Mouse (Mus musculus) hindbrain, embryonic 15.5 days (tissue): ENCODE data around the gene Fam133b. TPM values are rescaled to one million over a fixed set of nuclear protein-coding genes. Genes with fewer than 3 reads are reported as not detected.

Experiments
- ATAC-seq: fragments of 200-750 bp; cut with Nextera tagmentation; 2 replicates; pipeline ENCODE4 v1.8.0; 2017; ENCODE audit warnings: low read depth, moderate number of reproducible peaks, moderate TSS enrichment; ENCODE audit not compliant: low FRiP score
- H3K27ac ChIP-seq: fragments of 300-500 bp; sonication (generic); replicated peaks from 2 replicates; pipeline ENCODE4 v1.5.1; 2015; ENCODE audit warnings: mild to moderate bottlenecking, inconsistent platforms
- H3K27me3 ChIP-seq: fragments of 300-500 bp; sonication (generic); 2 replicates; pipeline ENCODE4 v1.6.1; 2015; ENCODE audit warnings: control low read depth, inconsistent platforms
- H3K36me3 ChIP-seq: fragments of 300-500 bp; sonication (generic); 2 replicates; pipeline ENCODE4 v1.6.1; 2015; ENCODE audit warnings: control low read depth, inconsistent platforms
- H3K4me1 ChIP-seq: fragments of 300-500 bp; sonication (generic); replicated peaks from 2 replicates; pipeline ENCODE4 v1.6.1; 2015; ENCODE audit warnings: control low read depth, inconsistent platforms
- H3K4me2 ChIP-seq: fragments of 300-500 bp; sonication (generic); 2 replicates; pipeline ENCODE4 v1.6.1; 2015; ENCODE audit warnings: moderate library complexity, mild to moderate bottlenecking, inconsistent platforms
- H3K4me3 ChIP-seq: fragments of 300-500 bp; sonication (generic); 2 replicates; pipeline ENCODE4 v1.5.1; 2015; ENCODE audit warnings: mild to moderate bottlenecking, inconsistent platforms
- H3K9ac ChIP-seq: fragments of 300-500 bp; sonication (generic); 2 replicates; pipeline ENCODE4 v1.6.1; 2015; ENCODE audit warnings: inconsistent platforms
- H3K9me3 ChIP-seq: fragments of 300-500 bp; sonication (generic); 2 replicates; pipeline ENCODE4 v1.6.1; 2016; ENCODE audit warnings: control low read depth, inconsistent platforms
- WGBS: fragments of 180-500 bp; shearing (Covaris S2); methylation state at CpG from one replicate; pipeline ENCODE4 v1.1.7; 2015; 5-methylcytosine and 5-hydroxymethylcytosine counted together
- polyA plus RNA-seq: library from polyadenylated mRNA; unstranded; fragments of >200 nt; fragmentation: Nextera tagmentation; extraction: Ambion mirVana; gene quantifications from 2 replicates; pipeline ENCODE4 v1.2.1, GENCODE M21; 2015

Gene Fam133b
- polyA plus RNA-seq, 1 experiment from 2014 or later = 22.6 TPM

DNA sequence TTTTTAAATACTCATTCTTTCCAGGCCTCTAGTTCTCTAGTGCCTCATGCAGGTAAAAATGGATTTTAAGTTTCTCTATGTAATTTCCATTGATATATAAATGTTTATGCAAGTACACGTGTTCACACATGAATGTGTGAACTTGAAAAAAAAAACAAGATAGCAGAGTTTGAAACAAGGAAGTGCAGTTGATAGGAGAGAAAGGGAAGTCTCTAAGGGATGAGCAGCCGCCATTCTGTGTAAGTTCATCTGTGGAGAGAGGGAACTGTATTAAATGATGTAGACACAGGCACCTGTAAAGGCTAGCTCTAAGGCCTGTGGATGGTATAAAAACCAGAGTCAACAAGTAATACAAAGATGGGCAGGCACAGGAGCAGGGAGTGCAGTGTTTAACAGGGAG, 38.1 kb upstream of the Fam133b start:
- Histone ChIP-seq H3K4me3 (no peak overlapping the region), H3K36me3 (no peaks in the 10 kb centered on the region), H3K4me2 (no peak overlapping the region), H3K27ac (no peak overlapping the region), H3K9ac (no peak overlapping the region), H3K9me3 (no peaks in the 10 kb centered on the region), H3K4me1 (no peaks in the 10 kb centered on the region), H3K27me3 (no peaks in the 10 kb centered on the region)
- ATAC-seq = no peak
- 75% methylated on average over 2 of the region's 2 CpGs for WGBS

GRCm38 (mm10) chr5:3508480-3509381, 34.9 kb upstream of the Fam133b start:
- 79% methylated on average over 7 of the region's 7 CpGs for WGBS
- Histone ChIP-seq H3K27me3 (no peaks in the 10 kb centered on the region), H3K4me3 (no peak overlapping the region), H3K36me3 (no peaks in the 10 kb centered on the region), H3K4me1 (no peaks in the 10 kb centered on the region), H3K4me2 (no peak overlapping the region), H3K27ac (no peak overlapping the region), H3K9me3 (no peaks in the 10 kb centered on the region), H3K9ac (no peak overlapping the region)
- no peak for ATAC-seq

DNA sequence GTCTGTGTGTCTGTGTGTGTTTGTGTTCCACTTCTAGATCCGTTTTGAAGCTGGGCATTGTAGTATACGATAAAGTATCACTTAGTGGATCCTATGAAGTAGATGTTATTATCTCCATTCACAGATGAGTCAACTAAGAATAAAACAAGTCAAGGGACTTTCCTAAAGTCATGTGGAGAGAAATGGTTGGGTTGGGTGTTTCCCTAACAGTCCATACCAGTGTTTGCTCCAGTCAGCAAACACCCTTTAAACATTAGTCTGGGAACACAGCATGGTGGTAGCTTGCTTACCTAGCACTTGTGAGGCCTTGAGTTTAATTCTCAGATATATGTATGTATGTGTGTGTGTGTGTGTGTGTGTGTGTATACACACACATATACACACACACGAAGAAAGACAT, 34.1 kb upstream of the Fam133b start:
- Histone ChIP-seq H3K9ac (no peak overlapping the region), H3K36me3 (no peaks in the 10 kb centered on the region), H3K27ac (no peak overlapping the region), H3K27me3 (no peaks in the 10 kb centered on the region), H3K4me1 (no peaks in the 10 kb centered on the region), H3K9me3 (no peaks in the 10 kb centered on the region), H3K4me3 (no peak overlapping the region), H3K4me2 (no peak overlapping the region)
- ATAC-seq = no peak
- WGBS = 87% methylated on average over 3 of the region's 3 CpGs

DNA sequence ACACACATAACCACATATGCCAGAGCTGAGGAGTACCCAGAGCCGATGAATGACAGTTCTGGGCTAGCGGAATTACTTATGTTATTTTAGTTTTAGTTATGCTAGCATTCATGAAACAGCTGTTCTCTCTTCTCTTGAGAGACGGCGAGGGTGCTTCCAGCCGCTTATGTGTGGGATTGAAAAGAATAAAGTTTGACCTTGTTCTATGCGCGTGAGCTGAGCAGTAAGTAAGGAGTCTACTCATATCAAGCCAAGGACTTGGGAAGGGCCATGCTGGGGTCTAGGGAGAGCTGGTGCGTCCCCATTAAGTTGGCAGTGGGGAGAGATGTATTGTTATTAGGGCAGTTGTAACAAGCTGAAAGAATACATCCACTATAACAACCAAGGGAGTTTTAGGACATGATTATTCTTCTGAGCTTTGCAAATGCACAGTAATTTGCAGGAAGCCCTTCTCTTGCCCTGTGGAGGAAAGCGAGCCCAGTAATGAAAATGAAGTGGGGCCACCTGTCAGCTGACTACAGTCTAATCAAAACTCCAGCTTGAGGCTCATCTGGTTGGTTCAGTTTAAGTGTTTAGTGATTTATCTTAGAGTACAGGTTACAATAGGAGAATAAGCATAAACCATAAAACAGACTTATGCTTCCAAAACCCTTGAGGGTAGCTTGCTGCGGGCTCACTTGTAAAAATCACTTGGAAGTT, 32.4 kb upstream of the Fam133b start:
- WGBS = 81% methylated on average over 10 of the region's 10 CpGs
- H3K27ac ChIP-seq = no peak overlapping the region
- no peak; the same call in 1 of the 2 replicates for ATAC-seq
- H3K4me3 ChIP-seq = no peak overlapping the region
- no peak overlapping the region for H3K4me2 ChIP-seq
- no peaks in the 10 kb centered on the region for H3K9me3 ChIP-seq
- H3K4me1 ChIP-seq = no peaks in the 10 kb centered on the region
- H3K27me3 ChIP-seq = no peaks in the 10 kb centered on the region
- no peak overlapping the region for H3K9ac ChIP-seq
- no peaks in the 10 kb centered on the region for H3K36me3 ChIP-seq

DNA sequence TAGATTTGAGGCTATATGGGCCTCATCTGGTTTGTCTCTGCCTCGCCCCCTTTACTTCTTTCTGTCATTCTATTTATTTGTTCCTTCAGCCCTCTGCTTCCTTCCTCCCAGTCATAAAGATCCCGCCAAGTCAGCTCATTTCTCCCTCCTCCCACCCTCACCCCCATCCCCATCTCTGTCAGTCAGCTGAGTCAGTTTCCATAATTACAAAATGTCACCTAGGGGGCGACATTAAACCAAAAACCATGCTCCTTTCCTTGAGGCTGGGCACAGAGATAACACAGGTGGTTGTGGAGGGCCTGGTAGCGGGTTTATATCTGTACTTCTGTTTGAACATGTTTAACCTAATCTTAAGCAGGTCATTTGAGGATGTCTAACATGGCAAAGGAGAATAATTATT, 31.0 kb upstream of the Fam133b start:
- H3K9me3 ChIP-seq = no peaks in the 10 kb centered on the region
- WGBS = 61% methylated on average over 4 of the region's 4 CpGs
- no peak overlapping the region for H3K27ac ChIP-seq
- H3K36me3 ChIP-seq = no peaks in the 10 kb centered on the region
- no peaks in the 10 kb centered on the region for H3K27me3 ChIP-seq
- ATAC-seq = no peak
- no peak overlapping the region for H3K4me2 ChIP-seq
- H3K4me3 ChIP-seq = no peak overlapping the region
- no peak overlapping the region for H3K9ac ChIP-seq
- H3K4me1 ChIP-seq = no peaks in the 10 kb centered on the region

GRCm38 (mm10) chr5:3514901-3515311, 28.7 kb upstream of the Fam133b start:
- Histone ChIP-seq H3K9me3 (no peaks in the 10 kb centered on the region), H3K4me2 (no peak overlapping the region), H3K9ac (no peak overlapping the region), H3K27ac (no peak overlapping the region), H3K36me3 (no peaks in the 10 kb centered on the region), H3K27me3 (no peaks in the 10 kb centered on the region), H3K4me3 (no peak overlapping the region), H3K4me1 (no peaks in the 10 kb centered on the region)
- ATAC-seq = no peak
- 77% methylated on average over 8 of the region's 8 CpGs for WGBS

DNA sequence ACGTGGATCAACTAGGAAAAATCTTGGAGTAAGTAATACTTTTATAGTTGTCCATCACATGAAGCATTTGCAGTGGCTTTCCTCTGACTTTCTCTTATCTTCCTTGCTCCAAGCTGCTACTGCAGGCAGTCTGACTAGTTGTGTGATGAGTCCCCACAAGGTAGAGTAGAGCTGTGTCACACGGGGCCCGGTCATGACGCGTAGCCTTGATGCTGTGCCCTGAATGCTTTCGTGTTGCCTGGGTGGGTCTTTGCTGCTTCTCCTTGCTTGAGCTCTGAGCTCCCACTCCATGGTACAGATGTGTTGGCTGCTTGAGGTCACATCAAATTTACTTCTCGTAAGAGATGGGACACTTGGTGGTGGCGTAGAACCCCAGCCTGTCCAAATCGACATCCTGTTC, 28.2 kb upstream of the Fam133b start:
- H3K4me2 ChIP-seq = no peak overlapping the region
- no peaks in the 10 kb centered on the region for H3K9me3 ChIP-seq
- H3K9ac ChIP-seq = no peak overlapping the region
- H3K36me3 ChIP-seq = no peaks in the 10 kb centered on the region
- no peaks in the 10 kb centered on the region for H3K4me1 ChIP-seq
- no peak for ATAC-seq
- 95% methylated on average over 9 of the region's 9 CpGs for WGBS
- H3K4me3 ChIP-seq = no peak overlapping the region
- H3K27ac ChIP-seq = no peak overlapping the region
- no peaks in the 10 kb centered on the region for H3K27me3 ChIP-seq

DNA sequence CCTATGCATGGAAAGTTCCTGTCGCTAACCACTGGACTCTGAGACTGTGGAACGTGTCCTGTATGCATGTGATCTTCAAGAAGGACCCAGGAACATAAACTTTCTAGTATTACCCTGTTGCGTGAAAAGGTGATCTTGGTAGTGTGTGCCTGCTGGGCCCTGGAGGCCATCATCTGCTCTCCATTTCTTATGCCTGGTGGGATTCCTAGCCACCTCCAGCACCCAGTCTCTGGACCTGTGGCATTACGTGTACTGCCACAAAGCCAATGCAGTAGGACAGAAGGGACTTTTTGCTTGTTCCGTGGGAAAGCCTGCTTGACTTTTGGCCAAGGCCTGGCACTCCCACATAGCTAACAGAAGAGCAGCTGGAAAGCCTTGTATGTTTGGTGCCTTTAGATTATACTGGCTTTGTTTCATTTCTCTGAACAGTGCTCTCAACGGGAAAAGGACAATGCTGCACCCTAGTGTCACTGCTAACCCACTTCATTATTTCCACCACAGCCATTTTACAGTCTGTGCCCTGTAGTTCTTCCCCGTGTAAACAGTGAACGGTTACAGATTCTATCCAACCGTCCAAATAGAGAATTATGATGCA, 27.1 kb upstream of the Fam133b start:
- no peaks in the 10 kb centered on the region for H3K36me3 ChIP-seq
- no peak overlapping the region for H3K9ac ChIP-seq
- WGBS = 55% methylated on average over 9 of the region's 9 CpGs
- no peaks in the 10 kb centered on the region for H3K27me3 ChIP-seq
- 0 out of 2 replicates have a peak overlapping the region, but pooled peaks have one; percentile 10 for H3K27ac ChIP-seq
- ATAC-seq = peak; percentile 80
- H3K9me3 ChIP-seq = no peaks in the 10 kb centered on the region
- no peaks in the 10 kb centered on the region for H3K4me1 ChIP-seq
- no peak overlapping the region for H3K4me2 ChIP-seq
- no peak overlapping the region for H3K4me3 ChIP-seq

DNA sequence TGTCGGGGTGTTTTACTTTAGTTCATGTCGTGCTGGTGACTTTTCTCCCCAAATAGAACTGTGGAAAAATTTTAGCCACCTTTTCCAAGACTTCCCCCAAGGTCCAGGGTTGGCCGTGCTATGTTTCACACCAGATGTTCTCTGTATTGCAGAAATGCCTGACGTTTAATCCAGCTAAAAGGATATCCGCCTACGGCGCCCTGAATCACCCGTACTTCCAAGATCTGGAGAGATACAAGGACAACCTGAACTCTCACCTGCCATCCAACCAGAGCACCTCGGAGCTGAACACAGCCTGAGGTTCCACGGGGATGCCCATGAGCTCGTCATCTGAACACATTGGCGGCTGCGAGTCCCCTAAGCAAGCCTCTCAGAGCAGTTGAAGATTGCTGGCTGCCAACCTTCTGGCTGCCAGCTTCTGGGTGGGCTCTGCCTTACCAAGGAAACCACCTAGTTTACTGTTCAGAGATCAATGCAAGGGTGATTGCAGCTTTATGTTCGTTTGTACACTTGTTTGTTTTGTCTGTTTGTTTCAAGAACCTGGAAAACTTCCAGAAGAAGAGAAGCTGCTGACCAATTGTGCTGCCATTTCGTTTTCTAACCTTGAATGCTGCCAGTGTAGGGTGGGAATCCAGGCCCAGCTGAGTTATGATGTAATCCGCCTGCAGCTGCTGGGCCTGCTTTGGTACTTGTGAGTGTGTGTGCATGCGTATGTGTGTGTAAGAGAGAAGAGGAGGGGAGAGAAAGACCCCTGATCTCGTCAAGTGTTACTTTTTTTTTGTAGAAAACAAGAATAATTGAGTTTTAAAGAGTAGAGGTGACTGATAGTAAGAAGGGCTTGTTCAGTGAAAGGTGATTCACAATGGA, 22.9 kb upstream of the Fam133b start:
- Histone ChIP-seq H3K36me3 (no peaks in the 10 kb centered on the region), H3K27me3 (no peaks in the 10 kb centered on the region), H3K4me1 (no peaks in the 10 kb centered on the region), H3K4me2 (no peak overlapping the region), H3K9me3 (no peaks in the 10 kb centered on the region), H3K9ac (no peak overlapping the region), H3K27ac (no peak overlapping the region), H3K4me3 (no peak overlapping the region)
- ATAC-seq = no peak
- WGBS = 85% methylated on average over 18 of the region's 18 CpGs

GRCm38 (mm10) chr5:3521741-3522140, 21.9 kb upstream of the Fam133b start:
- Histone ChIP-seq H3K4me1 (no peaks in the 10 kb centered on the region), H3K9me3 (no peaks in the 10 kb centered on the region), H3K9ac (no peak overlapping the region), H3K27ac (no peak overlapping the region), H3K36me3 (no peaks in the 10 kb centered on the region), H3K27me3 (no peaks in the 10 kb centered on the region), H3K4me2 (no peak overlapping the region), H3K4me3 (no peak overlapping the region)
- WGBS = 72% methylated on average over 12 of the region's 12 CpGs
- no peak for ATAC-seq

- Histone ChIP-seq H3K36me3 (no peaks in the 10 kb centered on the region), H3K4me2 (no peak overlapping the region), H3K27me3 (no peaks in the 10 kb centered on the region), H3K27ac (no peak overlapping the region), H3K4me3 (no peak overlapping the region), H3K9ac (no peak overlapping the region), H3K9me3 (no peaks in the 10 kb centered on the region), H3K4me1 (no peaks in the 10 kb centered on the region)
- ATAC-seq = no peak
- 95% methylated on average over 10 of the region's 10 CpGs for WGBS
These were observed 20.8 kb upstream of the Fam133b start for GRCm38 (mm10) chr5:3522826-3523225.
